Mouse (Mus musculus) CH12.LX (cell line): ENCODE results near the gene Ifnar1.

Experiments
- ETS1 ChIP-seq: conservative IDR thresholded peaks from 2 replicates; pipeline ENCODE4 v1.6.1; 2012; ENCODE audit warnings: low read depth, mild to moderate bottlenecking, inconsistent platforms, low read length, improper control_type of control experiment, moderate library complexity
- SMC3 ChIP-seq: IDR thresholded peaks from 2 replicates; pipeline ENCODE4 v1.6.1; 2011; ENCODE audit warnings: low read depth, low read length, improper control_type of control experiment

GRCm38 (mm10) chr16:91548586-91548985 is 63.5 kb downstream of the Ifnar1 start:
- no peak for TF ChIP-seq SMC3
- no peak for TF ChIP-seq ETS1
